Mouse (Mus musculus) neutrophil, adult 5-6 weeks (primary cell): ENCODE results near the gene Ubap2. TPM values are rescaled to one million over a fixed set of nuclear protein-coding genes. Genes with fewer than 3 reads are reported as not detected.

Source experiments
- ATAC-seq: fragments of 151-379, 151-347 bp; 2 replicates; pipeline ENCODE4 v1.8.0; 2017; ENCODE audit warnings: mild to moderate bottlenecking, moderate TSS enrichment; ENCODE audit not compliant: insufficient number of reproducible peaks, poor library complexity, low FRiP score, severe bottlenecking; ENCODE audit errors: extremely low read depth
- total RNA-seq: library from RNA; stranded (forward); fragments of 200-1000 nt; gene quantifications from 2 replicates; pipeline ENCODE4 v1.2.3, GENCODE M21; 2017

Ubap2 gene
- total RNA-seq, 1 experiment from 2014 or later, result 23.9 TPM

- ATAC-seq, result no peak
Measured at GRCm38 (mm10) chr4:41274377-41274979, 466 bp downstream of the Ubap2 start.

- ATAC-seq, result no peak
Measured at GRCm38 (mm10) chr4:41268133-41268532, 6.8 kb downstream of the Ubap2 start.

- ATAC-seq, result no peak
Measured at GRCm38 (mm10) chr4:41266350-41266749, 8.6 kb downstream of the Ubap2 start.

- no peak for ATAC-seq
Measured at GRCm38 (mm10) chr4:41260691-41261090, 14.3 kb downstream of the Ubap2 start.

- no peak for ATAC-seq
Measured at GRCm38 (mm10) chr4:41259019-41259418, 15.9 kb downstream of the Ubap2 start.

- no peak for ATAC-seq
Measured at GRCm38 (mm10) chr4:41257752-41258151, 17.2 kb downstream of the Ubap2 start.

GRCm38 (mm10) chr4:41255564-41256210 lies 19.3 kb downstream of the Ubap2 start:
- no peak for ATAC-seq

- no peak for ATAC-seq
Measured at GRCm38 (mm10) chr4:41253756-41254155, 21.2 kb downstream of the Ubap2 start.

GRCm38 (mm10) chr4:41245408-41245807 lies 29.5 kb downstream of the Ubap2 start:
- ATAC-seq, result no peak

- no peak for ATAC-seq
Measured at GRCm38 (mm10) chr4:41240916-41241315, 34.0 kb downstream of the Ubap2 start.

- no peak for ATAC-seq
Measured at GRCm38 (mm10) chr4:41235621-41236020, 39.3 kb downstream of the Ubap2 start.

GRCm38 (mm10) chr4:41226351-41226750 lies 48.6 kb downstream of the Ubap2 start:
- 0 out of 2 replicates have a peak, but pooled peaks have one; percentile 23 for ATAC-seq

GRCm38 (mm10) chr4:41225412-41225811 lies 49.5 kb downstream of the Ubap2 start:
- no peak for ATAC-seq

GRCm38 (mm10) chr4:41208050-41208449 lies 66.9 kb downstream of the Ubap2 start:
- no peak for ATAC-seq

GRCm38 (mm10) chr4:41205751-41206150 lies 69.2 kb downstream of the Ubap2 start:
- ATAC-seq, result no peak

- no peak for ATAC-seq
Measured at GRCm38 (mm10) chr4:41202135-41202534, 72.8 kb downstream of the Ubap2 start.

- no peak for ATAC-seq
Measured at GRCm38 (mm10) chr4:41196861-41197610, 77.9 kb downstream of the Ubap2 start.

- ATAC-seq, result no peak
Measured at GRCm38 (mm10) chr4:41195328-41195727, 79.6 kb downstream of the Ubap2 start.

GRCm38 (mm10) chr4:41192544-41193512 lies 82.1 kb downstream of the Ubap2 start:
- no peak for ATAC-seq
